Mouse (Mus musculus): ENCODE measurements around the gene Acaa1a. TPM values are rescaled to one million over a fixed set of nuclear protein-coding genes. Genes with fewer than 3 reads are reported as not detected.
A peak's percentile ranks its signal among the peaks of the same experiment; 100 is the strongest.

Gene Acaa1a
- polyA plus RNA-seq, 1 experiment from 2014 or later = 47.9 TPM

DNA sequence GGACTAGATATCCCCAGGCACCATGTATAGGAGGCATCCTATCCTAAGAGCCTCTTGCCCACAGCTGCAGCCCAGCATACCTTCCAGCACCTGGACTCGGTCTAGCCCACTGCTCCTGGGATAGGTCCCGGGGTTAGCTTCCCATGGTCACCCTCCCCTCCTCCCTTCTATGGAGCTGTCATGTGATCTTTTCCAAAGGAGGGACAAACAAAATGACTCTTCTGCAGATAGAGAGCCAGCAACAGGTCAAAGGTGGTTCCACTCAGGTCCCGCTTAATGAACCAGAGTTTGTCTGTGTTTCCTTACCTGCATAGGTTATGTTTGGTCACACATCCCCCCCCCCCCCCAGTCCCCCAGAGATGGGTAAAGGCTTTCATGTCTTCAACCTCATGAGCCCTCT, 11.1 kb downstream of the Acaa1a start:
- no peaks in the 10 kb centered on the region for H3K4me1 ChIP-seq (ENCODE audit: control insufficient read depth, low read depth, low read length)
- 0 out of 2 replicates have a peak, but pooled peaks have one; percentile 7 for ATAC-seq (ENCODE audit: low read depth)
- H3K9ac ChIP-seq (ENCODE audit: low read depth, low read length) = no peak overlapping the region
- 63% methylated on average over 3 of the region's 3 CpGs for WGBS (ENCODE audit: insufficient replicate concordance)
- no peak overlapping the region for H3K4me2 ChIP-seq (ENCODE audit: low read depth, low read length)
- H3K9me3 ChIP-seq (replicated peaks; ENCODE audit: control insufficient read depth, low read length) = no peaks in the 10 kb centered on the region
- no peak overlapping the region for H3K27ac ChIP-seq (ENCODE audit: low read length)
- peaks cover 5% of the 10 kb centered on the region for H3K36me3 ChIP-seq (ENCODE audit: control insufficient read depth, insufficient read depth)
- no peak overlapping the region for H3K4me3 ChIP-seq (ENCODE audit: low read depth, low read length)
- H3K27me3 ChIP-seq (ENCODE audit: control insufficient read depth, insufficient read depth, low read depth, low read length) = no peaks in the 10 kb centered on the region

GRCm38 (mm10) chr9:119350947-119351705, 11.7 kb downstream of the Acaa1a start:
- H3K9ac ChIP-seq (ENCODE audit: low read depth, low read length) = no peak overlapping the region
- no peaks in the 10 kb centered on the region for H3K27me3 ChIP-seq (ENCODE audit: control insufficient read depth, insufficient read depth, low read depth, low read length)
- WGBS (ENCODE audit: insufficient replicate concordance) = 75% methylated on average over 10 of the region's 10 CpGs
- no peak overlapping the region for H3K4me3 ChIP-seq (ENCODE audit: low read depth, low read length)
- H3K4me2 ChIP-seq (ENCODE audit: low read depth, low read length) = no peak overlapping the region
- H3K9me3 ChIP-seq (replicated peaks; ENCODE audit: control insufficient read depth, low read length) = no peaks in the 10 kb centered on the region
- H3K27ac ChIP-seq (ENCODE audit: low read length) = no peak overlapping the region
- no peak for ATAC-seq (ENCODE audit: low read depth)
- H3K4me1 ChIP-seq (ENCODE audit: control insufficient read depth, low read depth, low read length) = no peaks in the 10 kb centered on the region
- peaks cover 4% of the 10 kb centered on the region for H3K36me3 ChIP-seq (ENCODE audit: control insufficient read depth, insufficient read depth)

- peak; percentile 75 for ATAC-seq (ENCODE audit: low read depth)
- Histone ChIP-seq H3K4me3 (ENCODE audit: low read depth, low read length) (no peak overlapping the region), H3K36me3 (ENCODE audit: control insufficient read depth, insufficient read depth) (peaks cover 2% of the 10 kb centered on the region; the same call in 1 of the 2 replicates), H3K9ac (ENCODE audit: low read depth, low read length) (no peak overlapping the region), H3K9me3 (replicated peaks; ENCODE audit: control insufficient read depth, low read length) (no peaks in the 10 kb centered on the region), H3K4me1 (ENCODE audit: control insufficient read depth, low read depth, low read length) (no peaks in the 10 kb centered on the region), H3K27me3 (ENCODE audit: control insufficient read depth, insufficient read depth, low read depth, low read length) (no peaks in the 10 kb centered on the region), H3K4me2 (ENCODE audit: low read depth, low read length) (no peak overlapping the region), H3K27ac (ENCODE audit: low read length) (no peak overlapping the region)
- WGBS (ENCODE audit: insufficient replicate concordance) = 24% methylated on average over 4 of the region's 4 CpGs
These were observed 12.6 kb downstream of the Acaa1a start for GRCm38 (mm10) chr9:119352060-119352459.

GRCm38 (mm10) chr9:119353926-119354325, 14.4 kb downstream of the Acaa1a start:
- Histone ChIP-seq H3K9me3 (replicated peaks; ENCODE audit: control insufficient read depth, low read length) (no peaks in the 10 kb centered on the region), H3K4me2 (ENCODE audit: low read depth, low read length) (no peak overlapping the region), H3K9ac (ENCODE audit: low read depth, low read length) (no peak overlapping the region), H3K36me3 (ENCODE audit: control insufficient read depth, insufficient read depth) (no peaks in the 10 kb centered on the region), H3K4me1 (ENCODE audit: control insufficient read depth, low read depth, low read length) (peaks cover 6% of the 10 kb centered on the region), H3K27me3 (ENCODE audit: control insufficient read depth, insufficient read depth, low read depth, low read length) (no peaks in the 10 kb centered on the region), H3K27ac (ENCODE audit: low read length) (no peak overlapping the region), H3K4me3 (ENCODE audit: low read depth, low read length) (no peak overlapping the region)
- 48% methylated on average over 6 of the region's 6 CpGs for WGBS (ENCODE audit: insufficient replicate concordance)
- ATAC-seq (ENCODE audit: low read depth) = no peak

DNA sequence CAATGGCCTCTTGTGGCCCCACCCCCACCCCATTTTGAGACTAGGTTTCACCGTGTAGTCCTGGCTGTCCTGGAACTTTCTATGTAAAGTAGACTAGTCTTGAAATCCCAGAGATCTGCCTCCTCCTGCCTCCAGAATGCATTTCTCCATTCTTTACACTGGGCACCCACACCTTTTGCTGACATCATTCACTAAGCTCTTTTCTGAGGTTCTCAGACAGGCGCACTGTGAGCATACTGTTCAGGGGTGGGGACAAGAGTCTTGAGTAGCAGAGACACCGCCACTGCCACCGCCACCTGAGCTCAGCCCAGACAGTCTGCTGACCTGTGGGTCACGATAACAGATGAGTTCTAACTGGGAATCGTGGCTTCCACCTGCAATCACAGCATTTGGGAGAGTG, 16.5 kb downstream of the Acaa1a start:
- no peak for ATAC-seq (ENCODE audit: low read depth)
- Histone ChIP-seq H3K4me3 (ENCODE audit: low read depth, low read length) (no peak overlapping the region), H3K27ac (ENCODE audit: low read length) (no peak overlapping the region), H3K9ac (ENCODE audit: low read depth, low read length) (no peak overlapping the region), H3K36me3 (ENCODE audit: control insufficient read depth, insufficient read depth) (no peaks in the 10 kb centered on the region), H3K27me3 (ENCODE audit: control insufficient read depth, insufficient read depth, low read depth, low read length) (no peaks in the 10 kb centered on the region), H3K9me3 (replicated peaks; ENCODE audit: control insufficient read depth, low read length) (no peaks in the 10 kb centered on the region), H3K4me2 (ENCODE audit: low read depth, low read length) (no peak overlapping the region), H3K4me1 (ENCODE audit: control insufficient read depth, low read depth, low read length) (peaks cover 6% of the 10 kb centered on the region)
- WGBS (ENCODE audit: insufficient replicate concordance) = 66% methylated on average over 6 of the region's 6 CpGs

- H3K36me3 ChIP-seq (ENCODE audit: control insufficient read depth, insufficient read depth) = no peaks in the 10 kb centered on the region
- H3K4me3 ChIP-seq (ENCODE audit: low read depth, low read length) = peak within 1 kb of the TSS; percentile 76
- peak; percentile 93 for ATAC-seq (ENCODE audit: low read depth)
- H3K27me3 ChIP-seq (ENCODE audit: control insufficient read depth, insufficient read depth, low read depth, low read length) = no peaks in the 10 kb centered on the region
- H3K4me2 ChIP-seq (ENCODE audit: low read depth, low read length) = peak within 1 kb of the TSS; percentile 94
- no peaks in the 10 kb centered on the region for H3K9me3 ChIP-seq (replicated peaks; ENCODE audit: control insufficient read depth, low read length)
- peak within 1 kb of the TSS; percentile 76 for H3K9ac ChIP-seq (ENCODE audit: low read depth, low read length)
- H3K27ac ChIP-seq (ENCODE audit: low read length) = no peak within 1 kb of the TSS
- peaks cover 6% of the 10 kb centered on the region for H3K4me1 ChIP-seq (ENCODE audit: control insufficient read depth, low read depth, low read length)
- WGBS (ENCODE audit: insufficient replicate concordance) = 3% methylated on average over 65 of the region's 65 CpGs
These were observed 18.0 kb downstream of the Acaa1a start, which contains the start of gene Xylb for GRCm38 (mm10) chr9:119357331-119358057. Gene Xylb, plus strand, starts transcription at chr9:119357381.

- 39% methylated on average over 9 of the region's 9 CpGs for WGBS (ENCODE audit: insufficient replicate concordance)
- H3K36me3 ChIP-seq (ENCODE audit: control insufficient read depth, insufficient read depth) = no peaks in the 10 kb centered on the region
- peak overlapping the region; percentile 76 for H3K4me3 ChIP-seq (ENCODE audit: low read depth, low read length)
- no peaks in the 10 kb centered on the region for H3K27me3 ChIP-seq (ENCODE audit: control insufficient read depth, insufficient read depth, low read depth, low read length)
- peak overlapping the region; percentile 76 for H3K9ac ChIP-seq (ENCODE audit: low read depth, low read length)
- H3K9me3 ChIP-seq (replicated peaks; ENCODE audit: control insufficient read depth, low read length) = no peaks in the 10 kb centered on the region
- H3K4me1 ChIP-seq (ENCODE audit: control insufficient read depth, low read depth, low read length) = peaks cover 6% of the 10 kb centered on the region
- ATAC-seq (ENCODE audit: low read depth) = no peak
- no peak overlapping the region for H3K27ac ChIP-seq (ENCODE audit: low read length)
- H3K4me2 ChIP-seq (ENCODE audit: low read depth, low read length) = peak overlapping the region; percentile 94
These were observed 18.6 kb downstream of the Acaa1a start for GRCm38 (mm10) chr9:119358058-119358429.

DNA sequence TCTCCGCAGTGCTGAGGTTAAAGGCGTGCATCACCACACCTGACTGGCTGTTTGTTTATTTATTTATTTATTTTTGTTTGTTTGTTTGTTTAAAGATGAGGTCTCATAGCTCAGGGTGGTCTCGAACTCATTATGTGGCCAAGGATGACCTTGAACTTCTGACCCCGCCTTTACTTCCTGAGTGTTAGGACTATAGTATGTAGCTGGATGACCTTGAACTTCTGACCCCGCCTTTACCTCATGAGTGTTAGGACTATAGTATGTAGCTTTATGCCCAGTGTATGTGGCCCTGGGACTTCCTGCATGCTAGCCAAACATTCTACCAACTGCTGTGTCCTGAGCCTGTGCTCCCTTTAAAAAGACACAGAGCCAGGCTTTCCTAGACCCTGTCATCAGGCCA, 21.9 kb downstream of the Acaa1a start:
- Histone ChIP-seq H3K27ac (ENCODE audit: low read length) (no peak overlapping the region), H3K9ac (ENCODE audit: low read depth, low read length) (no peak overlapping the region), H3K4me1 (ENCODE audit: control insufficient read depth, low read depth, low read length) (peaks cover 6% of the 10 kb centered on the region), H3K4me3 (ENCODE audit: low read depth, low read length) (no peak overlapping the region), H3K27me3 (ENCODE audit: control insufficient read depth, insufficient read depth, low read depth, low read length) (no peaks in the 10 kb centered on the region), H3K4me2 (ENCODE audit: low read depth, low read length) (no peak overlapping the region), H3K9me3 (replicated peaks; ENCODE audit: control insufficient read depth, low read length) (no peaks in the 10 kb centered on the region), H3K36me3 (ENCODE audit: control insufficient read depth, insufficient read depth) (no peaks in the 10 kb centered on the region)
- 70% methylated on average over 5 of the region's 5 CpGs for WGBS (ENCODE audit: insufficient replicate concordance)
- ATAC-seq (ENCODE audit: low read depth) = no peak

DNA sequence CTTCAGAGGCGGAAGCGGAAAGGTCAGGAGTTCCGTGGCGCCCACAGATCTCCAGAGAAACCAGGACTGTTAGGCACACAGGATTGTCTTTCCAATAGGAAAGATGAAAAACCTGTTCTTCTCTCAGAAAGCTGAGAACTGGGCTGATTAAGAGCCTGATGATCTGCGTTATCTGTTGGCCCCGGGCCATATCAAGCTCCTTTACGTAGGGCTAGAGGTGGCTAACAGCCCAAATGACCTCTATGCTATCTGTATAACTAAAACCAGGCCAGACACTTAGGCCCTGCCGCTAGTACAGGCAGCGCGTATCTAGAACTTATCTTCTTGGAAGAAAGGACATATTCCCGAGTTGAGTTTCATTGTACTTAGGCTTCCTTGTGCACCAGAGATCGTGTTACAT, 23.8 kb downstream of the Acaa1a start:
- peaks cover under 1% of the 10 kb centered on the region; the same call in 1 of the 2 replicates for H3K4me1 ChIP-seq (ENCODE audit: control insufficient read depth, low read depth, low read length)
- no peaks in the 10 kb centered on the region for H3K36me3 ChIP-seq (ENCODE audit: control insufficient read depth, insufficient read depth)
- no peak for ATAC-seq (ENCODE audit: low read depth)
- H3K27me3 ChIP-seq (ENCODE audit: control insufficient read depth, insufficient read depth, low read depth, low read length) = no peaks in the 10 kb centered on the region
- H3K9ac ChIP-seq (ENCODE audit: low read depth, low read length) = no peak overlapping the region
- H3K4me2 ChIP-seq (ENCODE audit: low read depth, low read length) = no peak overlapping the region
- 81% methylated on average over 12 of the region's 12 CpGs for WGBS (ENCODE audit: insufficient replicate concordance)
- no peak overlapping the region for H3K4me3 ChIP-seq (ENCODE audit: low read depth, low read length)
- no peak overlapping the region for H3K27ac ChIP-seq (ENCODE audit: low read length)
- no peaks in the 10 kb centered on the region for H3K9me3 ChIP-seq (replicated peaks; ENCODE audit: control insufficient read depth, low read length)
